Mouse (Mus musculus) kidney, postnatal 10 days (tissue): ENCODE measurements around the gene Tvp23a.
A peak's percentile ranks its signal among the peaks of the same experiment; 100 is the strongest.

ENCODE experiments used
- DNase-seq: peaks from one replicate; pipeline ENCODE4 v3.0.0; 2021; ENCODE audit warnings: mixed read lengths

Tvp23a gene

DNA sequence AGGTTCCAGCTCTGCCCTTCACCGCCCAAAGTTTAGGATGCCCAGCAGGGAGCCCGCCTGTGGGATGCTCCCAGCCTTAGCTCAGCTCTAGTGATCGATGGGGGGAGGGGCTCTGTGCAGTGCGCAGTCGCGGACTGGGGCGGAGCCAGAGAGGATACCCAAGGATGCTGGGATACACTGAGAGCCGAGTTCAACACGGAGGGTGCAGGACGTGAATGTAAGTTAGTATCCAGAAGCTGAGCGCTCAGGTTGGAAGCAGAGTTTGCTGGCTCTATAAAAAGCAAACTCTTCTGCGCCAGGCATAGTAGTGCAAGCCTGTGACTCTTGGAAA is at the start of gene Tvp23a:
Tvp23a (minus strand) TSS at position 99 of the 331 bp plus-strand sequence.
- DNase-seq = peak; percentile 74

DNA sequence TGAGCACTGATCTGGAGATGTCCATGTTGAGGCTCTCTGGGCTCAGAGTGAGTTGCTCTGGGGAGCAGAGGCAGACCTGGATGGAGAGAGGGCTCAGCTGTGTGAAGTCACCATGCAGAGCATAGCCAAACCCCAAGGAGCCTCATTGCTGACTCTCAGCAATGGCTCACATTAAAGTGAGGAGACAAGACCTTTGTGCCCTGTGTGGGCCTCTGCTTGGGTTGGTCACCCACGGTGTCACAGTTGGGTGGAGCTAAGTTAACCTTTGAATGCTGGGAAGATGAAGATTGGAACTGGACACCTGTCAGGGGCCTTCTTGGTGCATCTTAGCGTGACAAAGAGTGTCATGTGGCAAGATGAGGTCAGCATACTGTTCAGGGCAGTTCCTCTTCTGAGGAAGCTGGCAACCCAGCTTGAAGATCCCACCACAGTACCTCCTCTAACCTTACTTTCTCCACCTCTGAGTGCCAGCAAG is 48.7 kb upstream of the Tvp23a start:
- peak; percentile 34 for DNase-seq

DNA sequence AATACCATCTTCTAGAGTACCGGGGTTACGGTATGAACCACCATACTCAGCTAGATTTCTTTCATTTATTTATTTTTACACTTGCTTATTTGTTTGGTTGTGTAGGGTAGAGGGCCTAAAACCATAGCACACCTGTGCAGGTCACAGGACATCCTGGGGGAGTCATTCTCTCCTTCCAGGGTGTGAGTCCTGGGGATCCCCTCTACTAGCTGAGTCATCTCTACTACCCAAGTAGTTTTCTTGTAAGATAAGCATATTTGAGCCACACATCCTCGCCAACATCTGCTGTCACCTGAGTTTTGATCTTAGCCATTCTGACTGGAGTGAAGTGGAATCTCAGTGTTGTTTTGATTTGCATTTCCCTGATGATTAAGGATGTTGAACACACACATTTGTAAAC is 45.4 kb upstream of the Tvp23a start:
- no peak for DNase-seq

DNA sequence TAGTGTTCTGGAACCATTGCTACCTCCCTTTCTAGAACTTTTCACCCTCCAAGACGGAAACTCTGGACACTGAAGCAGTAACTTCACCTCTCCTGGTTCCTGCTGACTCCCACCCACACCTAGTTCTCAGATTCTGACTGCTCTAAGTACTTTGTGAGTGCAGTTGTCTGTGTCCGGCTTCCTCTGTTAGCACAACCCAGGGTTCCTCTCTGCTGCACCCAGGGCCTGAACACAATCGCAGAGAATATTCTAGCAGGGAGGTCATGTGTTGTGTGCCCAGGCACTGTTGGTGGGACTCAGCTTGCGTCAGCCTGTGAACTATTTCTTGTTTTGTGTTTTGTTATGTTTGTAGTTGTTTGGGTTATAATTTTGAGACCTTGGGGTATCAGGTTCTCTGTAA is 44.6 kb upstream of the Tvp23a start:
- no peak for DNase-seq

DNA sequence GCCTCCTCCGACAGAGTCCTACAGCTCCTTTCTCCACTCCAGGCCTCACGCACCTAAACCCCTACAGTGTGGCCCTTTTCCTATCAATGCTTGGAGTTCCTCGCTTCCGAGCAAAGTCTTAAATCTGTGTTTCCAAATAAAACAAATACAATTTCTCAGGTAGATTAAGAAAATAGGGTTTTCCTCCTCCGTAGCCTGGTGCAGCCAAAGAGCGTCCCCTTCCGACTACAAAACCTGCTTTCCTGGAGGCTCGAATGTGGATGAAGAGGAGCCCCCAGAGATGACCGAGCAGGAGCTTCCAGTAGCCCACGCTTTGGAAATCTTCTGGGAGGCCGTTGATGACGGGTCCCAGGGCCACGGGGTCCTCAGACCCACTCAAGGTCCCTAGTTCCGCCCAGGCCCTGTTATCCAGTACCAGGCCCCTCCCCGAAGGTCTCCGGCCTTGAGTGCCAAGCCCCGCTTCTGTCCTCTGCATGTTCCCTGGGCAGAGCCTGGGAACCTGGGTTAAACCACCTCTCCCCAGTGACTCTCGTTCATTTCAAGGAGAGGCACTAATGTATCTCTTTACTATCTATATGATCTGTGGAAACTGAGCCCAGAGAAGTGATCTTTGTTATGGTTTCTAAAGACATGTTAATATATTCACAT is 43.5 kb upstream of the Tvp23a start:
- DNase-seq = no peak

DNA sequence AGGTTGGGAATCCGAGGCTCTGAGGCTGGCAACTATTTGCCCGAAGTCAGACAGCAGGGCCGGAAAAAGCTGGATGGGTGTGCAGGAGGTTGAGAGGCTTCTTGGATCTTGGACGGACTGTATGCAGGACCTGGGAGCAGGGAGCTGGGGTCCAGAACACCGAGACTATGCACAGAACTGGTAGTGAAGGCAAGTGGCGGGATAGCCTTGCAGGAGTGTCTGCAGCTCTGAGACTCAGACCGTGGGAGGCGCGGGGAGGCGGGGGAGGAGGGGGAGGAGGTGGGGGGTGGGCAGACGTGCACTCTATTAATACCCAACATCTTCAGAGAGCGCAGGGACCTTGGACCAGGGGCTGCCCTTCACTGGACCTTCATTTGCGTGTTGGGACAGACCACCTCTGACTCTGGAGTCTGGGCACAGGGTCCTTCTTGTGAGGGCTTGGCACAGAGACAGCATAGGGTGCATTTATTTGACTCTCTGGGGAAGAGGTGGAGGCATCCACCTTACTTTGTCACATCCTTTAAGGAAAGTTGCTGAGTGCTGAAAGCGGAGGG is 42.8 kb upstream of the Tvp23a start:
- peak; percentile 13 for DNase-seq

DNA sequence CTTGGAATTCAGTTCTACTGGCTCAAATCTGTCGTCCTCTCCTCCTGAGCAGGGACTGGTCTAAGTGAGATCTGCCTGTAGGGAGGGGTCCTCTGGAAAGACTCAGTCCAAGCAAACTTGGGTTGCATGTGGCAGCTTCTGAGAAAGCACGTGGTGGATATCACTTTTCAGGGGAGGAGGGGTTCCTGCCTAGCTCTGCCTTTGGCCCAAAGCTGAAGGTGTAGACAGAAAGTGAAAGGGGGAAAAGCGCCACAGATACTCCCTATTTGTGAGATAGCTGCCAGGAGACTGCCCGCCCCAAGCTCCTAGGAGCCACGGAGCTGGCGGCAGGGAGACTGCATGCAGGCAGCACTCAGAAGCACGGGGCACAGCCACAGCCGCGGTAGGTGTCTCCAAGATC is 42.3 kb upstream of the Tvp23a start:
- DNase-seq = peak; percentile 16

DNA sequence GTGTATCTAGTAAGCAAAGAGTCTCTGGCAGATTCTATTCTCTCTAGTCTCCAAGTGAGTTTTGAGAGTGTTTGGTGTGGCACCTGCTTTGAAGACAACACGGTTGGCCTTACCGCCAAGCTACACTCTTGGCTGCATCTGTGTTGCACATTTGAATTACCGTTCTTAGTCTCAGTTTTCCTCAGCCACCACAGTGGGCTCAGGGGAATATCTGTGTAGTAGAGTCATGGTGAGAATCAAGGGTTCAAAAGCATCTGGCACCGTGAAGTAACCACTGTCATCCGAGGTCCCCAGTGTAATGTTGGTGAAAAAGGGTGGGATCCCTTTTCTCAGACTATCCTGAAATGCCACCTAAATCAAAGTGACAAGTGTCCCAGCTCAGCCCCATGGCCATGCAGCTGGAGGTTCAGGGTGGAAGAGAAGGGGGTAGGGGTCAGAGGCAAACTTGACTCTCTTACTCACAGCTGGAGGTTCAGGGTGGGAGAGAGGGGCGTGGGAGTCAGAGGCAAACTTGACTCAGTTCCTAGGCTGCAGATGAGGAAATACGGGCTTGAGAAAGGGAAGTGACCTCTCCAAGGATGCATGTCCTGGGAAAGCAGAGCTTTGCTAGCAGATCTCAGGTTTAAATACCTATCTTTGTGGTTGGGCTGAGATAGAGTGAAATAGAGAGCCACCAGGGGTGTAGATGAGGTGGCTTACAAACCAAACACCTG is 41.8 kb upstream of the Tvp23a start:
- DNase-seq = no peak

DNA sequence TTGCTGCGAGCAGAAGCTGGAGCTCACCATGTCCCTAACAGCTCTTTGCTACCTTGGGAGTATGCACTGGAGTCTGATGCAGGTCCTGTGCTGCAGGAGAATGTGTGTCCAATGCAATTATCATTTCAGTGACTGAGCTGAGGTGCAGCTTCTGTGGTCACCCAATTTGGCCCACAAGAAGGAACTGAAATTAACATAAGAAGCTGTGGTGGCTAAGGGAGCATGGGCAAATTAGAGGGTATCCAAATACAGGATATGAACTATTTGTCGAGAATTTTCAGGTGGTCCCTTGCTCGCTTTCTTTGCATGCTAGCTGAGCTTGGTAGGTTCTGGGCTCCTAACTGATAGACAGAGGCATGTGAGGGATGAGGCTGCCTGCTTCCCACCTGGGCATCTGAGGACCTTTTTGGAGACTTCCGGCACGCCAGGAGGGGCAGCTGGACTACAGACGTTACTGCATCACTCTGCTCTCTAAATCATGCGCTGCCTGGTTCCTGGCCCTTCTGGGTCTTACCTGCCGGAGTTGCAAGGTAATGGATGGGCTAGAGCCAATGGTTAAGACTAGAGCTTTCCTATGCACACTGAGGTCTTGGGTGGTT is 40.8 kb upstream of the Tvp23a start:
- DNase-seq = no peak

DNA sequence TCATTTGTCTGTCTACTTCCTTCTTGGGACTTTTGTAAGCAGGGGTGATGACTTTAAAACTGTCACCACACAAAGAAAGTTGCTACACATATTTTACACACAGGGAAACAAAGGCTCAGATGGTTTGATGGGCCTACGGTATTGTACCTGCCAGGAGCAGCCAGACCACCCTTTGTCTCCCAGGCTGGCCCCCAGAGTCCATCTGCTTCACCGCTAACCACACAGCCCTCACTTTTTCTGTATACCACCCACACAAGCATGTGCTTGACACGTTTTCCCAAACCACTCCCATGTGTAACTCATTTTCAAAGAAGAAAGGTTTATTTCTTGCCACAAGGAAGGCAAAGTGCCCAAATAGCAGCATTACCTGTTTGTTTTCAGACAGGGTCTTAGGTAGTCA is 39.8 kb upstream of the Tvp23a start:
- DNase-seq = no peak

DNA sequence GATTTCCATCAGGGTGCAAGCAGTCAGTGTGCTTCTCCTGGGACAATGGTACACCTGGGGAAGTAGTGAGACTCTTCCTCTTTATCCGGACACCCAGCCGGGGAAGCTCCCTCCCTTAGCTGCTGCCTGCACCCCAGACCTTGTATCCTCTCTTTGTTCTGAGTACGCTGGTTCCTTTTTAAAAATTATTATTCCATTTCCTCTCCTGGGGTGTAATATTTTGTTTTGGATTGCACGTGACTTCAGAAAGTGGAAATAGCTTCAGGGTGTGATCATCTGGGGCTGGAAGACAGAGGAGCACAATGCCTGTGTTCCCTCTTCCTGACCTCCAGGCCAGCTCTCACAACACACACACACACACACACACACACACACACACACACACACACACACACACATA is 35.2 kb upstream of the Tvp23a start:
- peak; percentile 23 for DNase-seq

DNA sequence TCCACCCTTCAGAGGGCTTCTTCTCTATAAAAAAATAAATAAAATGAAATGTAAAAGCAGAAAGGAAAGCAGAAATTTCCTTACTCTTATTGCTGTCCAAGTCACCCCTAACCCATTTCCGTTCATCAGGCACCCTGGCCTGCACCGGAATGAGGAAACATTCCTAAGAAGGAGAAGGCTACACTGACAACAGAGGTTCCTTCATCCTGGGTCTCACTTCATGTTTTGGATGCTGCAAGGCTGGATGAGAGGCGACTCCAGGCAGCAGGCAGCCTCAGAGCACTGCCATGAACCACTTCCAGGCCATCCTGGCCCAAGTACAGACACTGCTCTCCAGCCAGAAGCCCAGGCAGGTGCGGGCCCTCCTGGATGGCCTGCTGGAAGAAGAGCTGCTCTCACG is 32.7 kb upstream of the Tvp23a start, which contains the start of gene Ciita:
Ciita (plus strand) TSS at position 203 of the 400 bp plus-strand sequence.
- no peak for DNase-seq

DNA sequence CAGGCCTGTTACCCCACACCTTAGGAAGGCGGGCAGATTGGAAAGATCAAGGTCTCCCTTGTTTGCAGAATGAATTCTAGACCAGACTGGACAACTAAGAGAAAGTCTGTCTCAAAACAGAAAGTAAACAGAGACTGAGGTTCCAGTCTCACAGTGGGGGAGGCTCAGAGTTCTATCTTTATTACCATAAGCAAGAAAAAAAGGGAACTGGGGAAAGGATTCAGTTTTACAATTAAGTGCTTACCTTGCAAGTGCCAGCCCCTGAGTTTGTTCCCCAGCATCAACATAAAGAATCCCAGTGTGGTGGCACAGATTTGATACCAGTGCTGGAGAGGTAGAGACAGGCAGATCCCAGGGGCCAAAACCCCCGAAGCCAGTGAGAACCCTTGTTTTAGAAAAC is 28.8 kb upstream of the Tvp23a start:
- no peak for DNase-seq

DNA sequence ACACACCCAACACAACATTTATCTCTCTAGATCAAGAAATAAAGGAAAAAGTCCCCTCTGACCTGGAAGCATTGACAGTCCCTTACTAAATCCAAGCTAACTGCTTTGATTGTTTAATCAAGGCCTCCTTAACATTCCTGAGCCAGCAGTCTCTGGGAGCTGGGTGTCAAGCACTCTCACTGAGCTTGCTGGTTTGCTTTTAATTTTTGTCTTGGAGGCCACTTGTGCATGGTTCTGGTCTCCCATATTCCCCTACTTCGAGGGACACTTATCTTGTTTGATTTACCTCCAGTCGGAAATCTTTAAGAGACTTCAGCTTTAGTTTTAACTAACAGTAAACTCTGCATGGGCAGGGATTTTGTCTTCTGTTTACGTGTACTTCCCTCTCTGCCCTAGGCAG is 27.8 kb upstream of the Tvp23a start:
- DNase-seq = no peak

DNA sequence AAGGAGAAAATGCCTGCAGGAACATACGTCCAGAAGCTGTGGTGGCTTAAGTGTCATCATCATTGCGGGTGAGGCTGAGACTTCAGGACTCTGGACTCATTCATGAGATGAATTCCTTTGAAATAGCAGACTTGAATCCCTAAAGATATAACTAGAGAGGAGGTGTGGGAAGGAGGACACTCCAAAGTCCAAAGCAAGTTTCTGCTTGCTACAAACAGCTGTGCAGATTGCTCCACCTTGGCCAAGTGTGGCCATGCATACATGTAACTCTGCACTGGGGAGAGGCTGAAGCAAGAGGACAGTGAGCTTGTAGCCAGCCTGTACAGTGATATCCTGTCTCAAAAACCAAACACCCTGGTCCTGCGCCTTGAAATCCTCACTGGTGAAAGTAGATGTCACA is 24.8 kb upstream of the Tvp23a start:
- DNase-seq = no peak

DNA sequence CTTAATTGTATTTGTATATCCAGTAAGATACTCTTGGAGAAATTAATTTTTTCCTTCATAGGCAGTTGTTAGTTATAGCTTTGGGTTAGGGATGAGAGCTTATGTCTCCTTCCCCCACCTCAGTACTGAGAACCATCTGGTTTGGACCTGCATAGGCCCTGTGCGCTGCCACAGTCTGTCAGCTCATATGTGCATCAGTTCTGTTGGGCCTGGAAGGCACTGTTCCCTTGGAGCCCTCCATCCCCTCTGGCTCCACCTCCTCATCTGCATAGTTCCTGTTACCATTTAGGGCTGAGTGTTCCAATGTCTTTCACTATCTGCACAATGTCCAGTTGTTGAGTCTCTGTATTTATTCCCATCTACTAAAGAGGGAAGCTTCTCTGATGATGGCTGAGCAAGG is 21.0 kb upstream of the Tvp23a start:
- DNase-seq = no peak

DNA sequence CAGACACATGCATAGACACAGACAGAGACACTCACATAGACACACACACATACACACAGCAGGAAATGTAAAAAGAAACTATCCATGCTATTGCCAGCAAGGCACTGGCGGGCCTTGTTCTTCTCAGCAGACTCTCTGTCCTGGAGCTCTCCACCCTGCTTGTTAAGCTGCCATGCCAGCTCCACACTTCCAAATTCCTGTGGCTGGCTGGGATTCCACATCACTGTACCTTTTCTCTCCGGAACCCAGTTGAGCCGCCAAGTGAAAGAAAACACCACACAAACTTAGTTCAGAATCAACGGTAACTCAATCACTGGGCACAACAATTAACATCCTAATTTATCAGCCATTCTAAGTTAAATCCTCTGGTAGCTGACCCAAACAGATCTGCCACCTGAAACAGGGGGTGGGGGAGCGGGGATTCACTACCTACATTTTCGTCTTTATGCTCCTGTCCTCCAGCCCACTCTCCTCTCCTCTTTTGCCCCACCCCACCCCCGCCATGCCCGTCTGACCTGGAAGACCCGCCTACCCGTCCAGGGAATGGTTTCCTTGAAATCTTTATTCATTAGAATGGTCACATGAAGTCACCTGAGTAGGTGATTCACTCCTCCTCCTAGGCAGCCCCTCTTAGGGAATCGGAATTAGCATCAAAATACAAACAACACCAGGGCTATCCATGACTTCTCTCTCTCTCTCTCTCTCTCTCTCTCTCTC is 20.4 kb upstream of the Tvp23a start:
- DNase-seq = no peak

DNA sequence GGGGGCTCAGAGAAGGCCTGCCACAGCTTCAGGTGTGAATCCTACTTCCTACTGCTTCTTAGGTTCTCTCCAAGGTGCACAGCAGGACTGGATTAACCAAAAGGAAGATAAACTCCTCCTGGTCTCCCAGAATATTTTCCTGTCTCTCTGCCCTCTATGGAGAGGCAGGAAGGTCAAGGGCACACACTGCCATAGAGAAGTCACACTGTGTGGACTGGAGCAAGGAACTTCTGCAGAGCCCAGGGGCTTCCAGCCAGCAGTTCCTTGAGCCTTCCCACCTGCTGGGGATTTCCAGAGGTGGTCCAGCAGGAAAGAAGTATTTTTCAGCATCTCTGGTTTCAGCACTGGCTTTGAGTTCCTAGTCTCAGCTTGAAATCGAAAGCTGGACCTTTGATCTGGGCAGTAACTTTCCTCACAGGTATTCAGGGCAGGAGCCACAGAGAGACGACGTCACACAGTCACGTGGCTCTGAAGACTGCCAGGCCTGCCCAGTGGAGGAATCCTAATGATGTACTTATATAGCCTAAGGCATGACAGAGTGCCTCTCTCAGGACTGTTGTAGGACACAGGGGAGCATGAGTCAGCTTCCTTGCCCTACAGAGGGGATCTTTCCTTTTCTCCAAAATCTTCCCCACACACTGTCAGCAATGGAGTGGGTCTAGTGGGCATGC is 18.0 kb upstream of the Tvp23a start:
- peak; percentile 49 for DNase-seq

DNA sequence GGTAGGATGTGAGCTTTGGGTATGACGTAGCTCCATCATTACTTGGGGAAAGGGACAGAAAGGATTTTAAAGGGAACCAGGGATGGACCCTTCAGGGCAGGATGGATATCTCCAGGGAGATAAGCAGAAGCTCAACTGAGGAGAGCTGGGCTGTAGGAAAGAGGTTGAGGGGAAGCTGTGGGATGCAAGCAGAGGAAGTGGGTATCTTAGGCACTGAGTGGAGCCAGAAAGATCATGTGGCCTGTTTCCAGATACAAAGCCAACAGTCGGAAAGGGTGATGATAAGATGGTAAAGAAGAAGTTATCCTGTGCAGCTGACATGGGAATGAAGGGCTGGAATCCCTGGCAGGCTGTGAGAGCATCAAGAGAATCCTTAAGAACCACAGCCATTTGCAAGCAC is 14.0 kb upstream of the Tvp23a start:
- no peak for DNase-seq

DNA sequence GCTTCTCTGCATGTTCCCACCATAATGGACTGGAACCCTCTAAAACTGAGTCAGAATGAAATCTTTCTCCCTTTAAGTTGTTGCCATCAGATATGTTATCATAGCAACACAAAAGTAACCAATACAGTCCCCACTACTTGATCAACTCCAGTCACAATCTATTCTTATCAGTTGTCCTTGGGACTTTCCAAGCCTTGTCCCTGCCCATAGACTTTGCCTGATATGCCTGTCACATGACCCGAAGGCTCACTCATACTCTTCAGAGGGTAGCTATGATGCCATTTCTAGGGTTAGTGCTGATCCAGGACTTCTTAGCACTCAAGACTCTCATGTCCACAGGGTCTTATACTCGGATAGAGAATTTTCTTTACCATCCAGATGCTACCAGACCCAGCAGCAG is 13.0 kb upstream of the Tvp23a start:
- DNase-seq = no peak

DNA sequence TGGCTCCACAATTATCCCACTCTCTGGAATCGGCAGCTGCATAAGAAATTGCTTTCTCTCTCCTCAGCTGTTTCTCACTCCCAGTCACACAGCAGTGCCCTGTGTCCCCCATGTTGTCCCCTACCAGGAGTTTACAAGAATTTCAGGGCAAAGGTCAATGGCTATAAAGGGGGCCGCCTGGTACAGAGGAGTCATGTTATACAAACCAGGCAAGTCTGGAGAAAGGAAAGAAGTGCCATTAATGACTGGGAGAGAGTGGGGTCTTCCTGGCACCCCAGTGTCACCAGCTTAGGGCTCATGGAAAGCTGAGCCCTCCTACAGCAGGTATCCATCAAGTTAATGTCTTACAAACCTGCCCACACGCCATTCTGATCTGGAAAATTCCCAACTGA is 7.4 kb upstream of the Tvp23a start:
- no peak for DNase-seq

DNA sequence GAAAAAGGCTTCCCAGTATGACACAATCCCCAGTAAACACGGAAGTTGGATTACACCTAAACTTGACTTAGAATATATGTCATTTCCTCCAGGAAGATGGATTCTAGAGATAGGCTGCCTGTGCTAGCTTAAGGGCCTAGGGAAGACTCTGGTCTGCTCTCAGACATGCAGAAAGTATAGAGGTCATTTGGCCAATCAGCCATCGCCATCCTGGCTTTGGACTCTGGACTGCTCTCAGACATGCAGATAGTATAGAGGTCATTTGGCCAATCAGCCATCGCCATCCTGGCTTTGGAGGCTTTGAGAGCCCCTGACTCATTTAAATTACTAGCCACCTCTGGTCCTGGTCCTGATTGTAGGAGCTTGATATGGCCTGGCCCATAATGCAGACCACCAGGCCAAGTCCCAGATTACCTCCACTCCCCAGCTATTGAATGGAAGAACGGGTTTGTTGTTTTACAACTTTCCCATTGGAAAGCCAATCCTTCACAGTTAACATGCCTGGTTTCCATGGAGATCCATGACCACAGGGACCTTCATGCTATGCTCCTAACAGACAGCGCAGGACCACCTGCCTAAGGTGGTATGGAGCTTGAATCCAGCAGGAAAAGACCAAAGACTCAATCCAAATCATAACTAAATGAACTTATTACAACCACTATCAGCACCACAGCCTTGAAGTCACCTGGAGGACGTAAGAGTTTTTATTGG is 6.9 kb upstream of the Tvp23a start:
- no peak for DNase-seq
